Mouse (Mus musculus) forebrain, embryonic 15.5 days (tissue): ENCODE results near the gene Cpa2. TPM values are rescaled to one million over a fixed set of nuclear protein-coding genes. Genes with fewer than 3 reads are reported as not detected.
A peak's percentile ranks its signal among the peaks of the same experiment; 100 is the strongest.

Source experiments
- ATAC-seq: fragments of 200-750 bp; cut with Nextera tagmentation; replicated peaks from 2 replicates; pipeline ENCODE4 v1.8.0; 2017; ENCODE audit warnings: mild to moderate bottlenecking, moderate TSS enrichment, moderate library complexity
- H3K27ac ChIP-seq: fragments of 300-500 bp; sonication (generic); replicated peaks from 2 replicates; pipeline ENCODE4 v1.5.1; 2015; ENCODE audit warnings: mild to moderate bottlenecking, inconsistent platforms
- H3K27me3 ChIP-seq: fragments of 300-500 bp; sonication (generic); 2 replicates; pipeline ENCODE4 v1.6.1; 2015; ENCODE audit warnings: inconsistent platforms
- H3K36me3 ChIP-seq: fragments of 300-500 bp; sonication (generic); 2 replicates; pipeline ENCODE4 v1.6.1; 2015; ENCODE audit warnings: mild to moderate bottlenecking, inconsistent platforms
- H3K4me1 ChIP-seq: fragments of 300-500 bp; sonication (generic); 2 replicates; pipeline ENCODE4 v1.6.1; 2015; ENCODE audit warnings: inconsistent platforms
- H3K4me2 ChIP-seq: fragments of 300-500 bp; sonication (generic); replicated peaks from 2 replicates; pipeline ENCODE4 v1.6.1; 2015; ENCODE audit warnings: mild to moderate bottlenecking, inconsistent platforms
- H3K4me3 ChIP-seq: fragments of 300-500 bp; sonication (generic); 2 replicates; pipeline ENCODE4 v1.5.1; 2015; ENCODE audit warnings: mild to moderate bottlenecking, inconsistent platforms
- H3K9ac ChIP-seq: fragments of 300-500 bp; sonication (generic); replicated peaks from 2 replicates; pipeline ENCODE4 v1.6.1; 2015; ENCODE audit warnings: mild to moderate bottlenecking, inconsistent platforms
- H3K9me3 ChIP-seq: fragments of 300-500 bp; sonication (generic); 2 replicates; pipeline ENCODE4 v1.6.1; 2016; ENCODE audit warnings: inconsistent platforms
- WGBS: fragments of 180-500 bp; shearing (Covaris S2); methylation state at CpG from one replicate; pipeline ENCODE4 v1.1.7; 2015; ENCODE audit warnings: mixed read lengths; 5-methylcytosine and 5-hydroxymethylcytosine counted together
- polyA plus RNA-seq: library from polyadenylated mRNA; unstranded; fragments of >200 nt; fragmentation: Nextera tagmentation; extraction: Ambion mirVana; gene quantifications from 2 replicates; pipeline ENCODE4 v1.2.1, GENCODE M21; 2015

Gene Cpa2
- polyA plus RNA-seq, 1 experiment from 2014 or later, result 5.3 TPM

DNA sequence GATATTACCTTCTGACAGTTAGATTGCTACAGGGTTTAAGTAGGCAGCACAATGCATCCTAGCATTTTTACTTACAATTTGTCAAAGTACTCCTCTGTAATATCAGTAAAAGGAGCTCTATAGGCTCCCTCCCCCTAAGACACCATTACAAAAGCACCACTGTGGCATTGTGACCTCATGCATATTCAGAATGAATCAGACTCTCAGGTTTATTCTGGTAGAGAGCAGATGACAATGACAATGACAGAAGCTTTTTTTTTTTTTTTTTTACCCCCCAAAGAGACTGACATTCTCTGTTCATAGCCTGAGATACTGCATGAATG is 9.8 kb downstream of the Cpa2 start:
- Histone ChIP-seq H3K36me3 (no peaks in the 10 kb centered on the region), H3K9ac (0 out of 2 replicates have a peak overlapping the region, but pooled peaks have one; percentile 45), H3K27me3 (no peaks in the 10 kb centered on the region), H3K4me1 (peaks cover 57% of the 10 kb centered on the region), H3K4me3 (no peak overlapping the region), H3K27ac (peak overlapping the region; percentile 91), H3K4me2 (no peak overlapping the region), H3K9me3 (no peaks in the 10 kb centered on the region)
- ATAC-seq, result peak; percentile 17; the same call in 1 of the 2 replicates

DNA sequence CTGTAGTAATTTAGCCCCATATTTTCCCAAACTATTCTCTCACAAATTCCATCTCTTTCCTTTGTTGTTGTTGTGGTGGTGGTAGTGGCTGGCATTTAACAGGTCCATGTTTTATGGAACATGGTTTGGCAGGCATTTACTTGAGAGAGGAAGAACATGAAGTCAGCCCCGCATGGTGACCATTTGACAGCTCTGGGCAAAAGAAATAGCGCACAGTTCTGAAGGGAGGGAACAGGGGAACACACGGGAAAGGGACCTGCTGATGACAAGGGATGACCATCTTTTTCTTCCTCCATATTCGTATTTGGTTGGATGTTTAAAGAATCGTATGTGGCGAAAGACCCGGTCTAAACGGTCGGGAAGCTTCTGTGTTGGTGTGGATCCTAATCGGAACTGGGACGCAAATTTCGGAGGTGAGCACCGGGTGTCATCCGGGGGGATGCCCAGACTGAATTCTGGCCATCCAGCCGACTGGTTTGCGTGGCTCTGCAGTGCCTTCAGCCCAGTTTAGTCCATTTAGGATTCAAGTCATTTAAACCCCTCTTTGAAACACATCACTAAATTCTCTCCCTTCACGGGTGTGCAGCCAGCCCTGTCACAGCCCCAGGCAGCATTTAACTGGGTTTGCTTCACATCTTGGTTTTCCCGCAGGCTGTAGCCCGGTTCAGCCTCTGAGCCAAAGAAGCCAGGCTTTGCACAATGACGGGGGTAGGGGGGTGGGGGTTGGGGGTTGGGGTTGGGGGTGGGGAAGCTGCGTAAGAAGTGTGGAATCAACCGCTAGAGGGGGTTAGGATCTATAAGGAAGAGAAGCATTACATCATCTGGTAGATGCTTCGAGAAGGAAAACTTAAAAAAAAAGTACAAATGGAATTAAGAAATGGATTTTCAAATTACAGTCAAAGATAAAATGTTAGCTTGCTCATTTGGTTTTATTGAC is 10.5 kb downstream of the Cpa2 start:
- H3K27ac ChIP-seq, result peak overlapping the region; percentile 91
- H3K4me1 ChIP-seq, result peaks cover 50% of the 10 kb centered on the region
- H3K36me3 ChIP-seq, result no peaks in the 10 kb centered on the region
- WGBS, result 11% methylated on average over 23 of the region's 23 CpGs
- H3K4me3 ChIP-seq, result peak overlapping the region; percentile 31
- peak overlapping the region; percentile 45 for H3K9ac ChIP-seq
- H3K27me3 ChIP-seq, result no peaks in the 10 kb centered on the region
- H3K4me2 ChIP-seq, result peak overlapping the region; percentile 53
- H3K9me3 ChIP-seq, result no peaks in the 10 kb centered on the region
- peak; percentile 76 for ATAC-seq

DNA sequence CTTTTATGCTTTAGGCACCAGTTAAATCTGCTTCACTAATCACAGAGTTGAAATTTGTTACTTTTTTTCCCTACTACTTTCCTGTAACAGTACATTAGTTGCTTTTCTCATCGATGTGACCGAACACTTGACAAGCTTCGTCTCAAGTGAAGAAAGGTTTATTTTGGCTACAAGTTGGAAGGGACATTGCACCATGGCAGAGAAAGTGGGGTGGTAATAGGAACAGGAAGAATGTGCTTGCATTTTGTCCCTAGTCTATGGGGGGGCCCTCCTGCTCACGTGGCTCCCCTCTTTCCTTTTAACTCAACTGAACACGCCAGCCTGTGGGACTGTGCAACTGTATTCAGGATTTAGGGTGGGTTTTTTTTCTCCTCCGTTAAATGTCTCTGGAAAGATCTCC is 11.2 kb downstream of the Cpa2 start:
- no peak overlapping the region for H3K9ac ChIP-seq
- H3K27ac ChIP-seq, result peak overlapping the region; percentile 91
- 35% methylated on average over 6 of the region's 6 CpGs for WGBS
- peaks cover 44% of the 10 kb centered on the region for H3K4me1 ChIP-seq
- no peaks in the 10 kb centered on the region for H3K27me3 ChIP-seq
- no peak overlapping the region for H3K4me2 ChIP-seq
- H3K4me3 ChIP-seq, result no peak overlapping the region
- no peaks in the 10 kb centered on the region for H3K36me3 ChIP-seq
- no peak for ATAC-seq
- H3K9me3 ChIP-seq, result no peaks in the 10 kb centered on the region

GRCm38 (mm10) chr6:30553381-30554010 is 12.1 kb downstream of the Cpa2 start:
- Histone ChIP-seq H3K4me1 (peaks cover 36% of the 10 kb centered on the region), H3K9me3 (no peaks in the 10 kb centered on the region), H3K4me3 (no peak overlapping the region), H3K36me3 (no peaks in the 10 kb centered on the region), H3K27me3 (no peaks in the 10 kb centered on the region), H3K9ac (0 out of 2 replicates have a peak overlapping the region, but pooled peaks have one; percentile 21), H3K4me2 (no peak overlapping the region), H3K27ac (no peak overlapping the region)
- ATAC-seq, result no peak
- WGBS, result 79% methylated on average over 7 of the region's 7 CpGs

- Histone ChIP-seq H3K4me3 (no peak overlapping the region), H3K4me2 (no peak overlapping the region), H3K36me3 (no peaks in the 10 kb centered on the region), H3K4me1 (peaks cover 31% of the 10 kb centered on the region), H3K27ac (no peak overlapping the region), H3K27me3 (no peaks in the 10 kb centered on the region), H3K9ac (no peak overlapping the region), H3K9me3 (no peaks in the 10 kb centered on the region)
- WGBS, result 94% methylated on average over 5 of the region's 5 CpGs
- ATAC-seq, result no peak
These were observed 12.7 kb downstream of the Cpa2 start for GRCm38 (mm10) chr6:30554092-30554491.

- H3K27me3 ChIP-seq, result no peaks in the 10 kb centered on the region
- H3K9me3 ChIP-seq, result no peaks in the 10 kb centered on the region
- H3K4me3 ChIP-seq, result no peak overlapping the region
- no peak overlapping the region for H3K27ac ChIP-seq
- ATAC-seq, result no peak
- H3K9ac ChIP-seq, result no peak overlapping the region
- 92% methylated on average over 5 of the region's 5 CpGs for WGBS
- no peak overlapping the region for H3K4me2 ChIP-seq
- no peaks in the 10 kb centered on the region for H3K36me3 ChIP-seq
- peaks cover 25% of the 10 kb centered on the region for H3K4me1 ChIP-seq
These were observed 13.3 kb downstream of the Cpa2 start for GRCm38 (mm10) chr6:30554621-30555170.

- Histone ChIP-seq H3K4me1 (peaks cover 21% of the 10 kb centered on the region), H3K4me2 (no peak overlapping the region), H3K36me3 (no peaks in the 10 kb centered on the region), H3K4me3 (no peak overlapping the region), H3K9me3 (no peaks in the 10 kb centered on the region), H3K27ac (no peak overlapping the region), H3K9ac (no peak overlapping the region), H3K27me3 (no peaks in the 10 kb centered on the region)
- ATAC-seq, result no peak
- 7% methylated on average over 4 of the region's 9 CpGs for WGBS
These were observed 14.7 kb downstream of the Cpa2 start for GRCm38 (mm10) chr6:30556080-30556479.

- Histone ChIP-seq H3K4me2 (no peak overlapping the region), H3K27ac (no peak overlapping the region), H3K9ac (no peak overlapping the region), H3K4me1 (no peaks in the 10 kb centered on the region), H3K27me3 (no peaks in the 10 kb centered on the region), H3K9me3 (no peaks in the 10 kb centered on the region), H3K36me3 (no peaks in the 10 kb centered on the region), H3K4me3 (no peak overlapping the region)
- no peak for ATAC-seq
- 67% methylated on average over 1 of the region's 1 CpGs for WGBS
These were observed 18.3 kb downstream of the Cpa2 start for GRCm38 (mm10) chr6:30559726-30560125.

DNA sequence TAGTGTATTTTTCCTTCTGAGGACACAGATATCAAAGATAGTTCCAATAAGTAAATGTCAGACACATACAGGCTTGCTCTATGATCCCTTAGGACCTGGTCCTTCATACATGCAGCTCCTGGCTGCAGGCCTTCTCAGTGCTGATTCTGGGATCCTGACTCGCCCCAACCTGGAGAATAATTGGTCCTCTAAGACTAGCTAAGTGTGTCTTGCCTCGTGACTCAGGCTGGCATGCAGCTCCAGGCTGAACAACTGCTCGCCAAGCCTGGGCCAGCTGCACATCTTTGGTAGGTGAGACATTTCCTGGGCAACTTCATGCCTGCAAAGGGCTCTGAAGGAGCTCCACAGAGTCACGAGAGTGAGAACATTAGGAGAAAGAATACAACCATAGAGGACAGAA is 20.8 kb downstream of the Cpa2 start:
- WGBS, result 74% methylated on average over 4 of the region's 4 CpGs
- ATAC-seq, result no peak

GRCm38 (mm10) chr6:30563575-30563974 is 22.2 kb downstream of the Cpa2 start:
- Histone ChIP-seq H3K4me1 (0 out of 2 replicates have a peak, but pooled peaks cover 3% of the 10 kb centered on the region), H3K36me3 (no peaks in the 10 kb centered on the region), H3K27me3 (no peaks in the 10 kb centered on the region), H3K27ac (no peak overlapping the region), H3K9ac (no peak overlapping the region), H3K9me3 (no peaks in the 10 kb centered on the region), H3K4me2 (no peak overlapping the region), H3K4me3 (no peak overlapping the region)
- no peak for ATAC-seq
- 88% methylated on average over 6 of the region's 6 CpGs for WGBS

More for the DNA sequence above, 20.8 kb downstream of the Cpa2 start:
- Histone ChIP-seq H3K27ac (no peak overlapping the region), H3K4me1 (no peaks in the 10 kb centered on the region), H3K9me3 (no peaks in the 10 kb centered on the region), H3K4me3 (no peak overlapping the region), H3K36me3 (no peaks in the 10 kb centered on the region), H3K9ac (no peak overlapping the region), H3K27me3 (no peaks in the 10 kb centered on the region), H3K4me2 (no peak overlapping the region)

DNA sequence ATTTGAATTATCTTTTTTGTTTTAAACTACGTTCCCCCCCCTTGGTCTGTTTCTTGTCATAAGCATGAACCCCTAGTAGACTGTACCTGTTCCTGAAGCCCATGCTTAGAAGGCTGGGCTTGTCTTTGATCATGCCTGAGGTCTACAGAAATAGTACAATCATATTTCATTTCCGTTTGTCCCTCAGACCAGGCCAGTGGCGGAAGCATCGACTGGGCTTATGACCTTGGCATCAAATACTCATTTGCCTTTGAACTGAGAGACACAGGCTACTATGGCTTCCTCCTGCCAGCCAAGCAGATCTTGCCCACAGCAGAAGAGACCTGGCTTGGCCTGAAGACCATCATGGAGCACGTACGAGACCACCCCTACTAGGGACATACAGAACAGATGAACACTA is 22.7 kb downstream of the Cpa2 start:
- WGBS, result 97% methylated on average over 6 of the region's 6 CpGs
- no peak for ATAC-seq

GRCm38 (mm10) chr6:30568069-30568468 is 26.7 kb downstream of the Cpa2 start, which contains the start of gene Cpa4:
Gene Cpa4, plus strand, starts transcription at chr6:30568369.
- Histone ChIP-seq H3K9me3 (no peaks in the 10 kb centered on the region), H3K4me3 (no peak within 1 kb of the TSS), H3K4me1 (peaks cover 13% of the 10 kb centered on the region), H3K9ac (no peak within 1 kb of the TSS), H3K27me3 (no peaks in the 10 kb centered on the region), H3K36me3 (no peaks in the 10 kb centered on the region), H3K4me2 (no peak within 1 kb of the TSS), H3K27ac (no peak within 1 kb of the TSS)
- 61% methylated on average over 5 of the region's 5 CpGs for whole genome bisulfite sequencing
- ATAC-seq, result no peak

More for the DNA sequence above, 22.7 kb downstream of the Cpa2 start:
- Histone ChIP-seq H3K9ac (no peak overlapping the region), H3K9me3 (no peaks in the 10 kb centered on the region), H3K4me1 (0 out of 2 replicates have a peak, but pooled peaks cover 3% of the 10 kb centered on the region), H3K36me3 (no peaks in the 10 kb centered on the region), H3K27ac (no peak overlapping the region), H3K4me2 (no peak overlapping the region), H3K4me3 (no peak overlapping the region), H3K27me3 (no peaks in the 10 kb centered on the region)
